Mouse (Mus musculus): ENCODE results near the gene Lrmda.

DNA sequence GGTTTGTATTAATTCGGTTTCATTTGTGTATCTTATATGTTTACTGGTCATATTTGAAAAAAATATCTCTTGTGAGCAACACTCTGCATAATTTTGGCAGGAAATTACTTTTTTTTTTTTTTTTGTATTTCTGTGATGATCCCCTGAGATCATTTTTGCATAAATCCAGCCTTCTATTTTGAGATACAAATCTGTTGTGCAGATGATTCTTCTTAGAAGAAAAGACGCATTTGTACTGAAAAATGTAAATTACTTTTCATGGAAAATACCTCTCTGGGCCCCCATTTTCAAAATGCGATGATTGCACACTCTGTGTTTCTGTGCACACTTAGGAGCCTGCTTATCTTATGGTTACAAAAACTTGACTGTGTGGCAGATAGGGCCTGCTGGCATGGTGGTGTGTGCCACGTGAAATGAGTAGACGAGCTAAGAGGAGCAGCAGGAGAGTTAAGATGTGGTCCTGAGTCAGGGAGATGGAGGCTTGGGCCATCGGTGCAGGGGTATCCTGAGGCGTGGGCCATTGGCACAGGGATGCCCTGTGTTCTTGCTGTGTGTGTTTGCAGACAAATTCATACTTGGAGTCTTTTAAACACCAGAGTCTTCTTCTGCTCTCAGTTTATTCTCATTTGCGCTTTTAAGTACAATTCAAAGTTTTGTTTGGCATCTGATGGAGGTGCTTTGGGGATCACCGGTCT, 353.3 kb downstream of the Lrmda start:
- TF ChIP-seq CTCF (IDR thresholded peaks at IDR 0.05; ENCODE audit: low read depth), result no peak
- TF ChIP-seq EP300 (IDR thresholded peaks at IDR 0.05; ENCODE audit: low read depth), result no peak

All from heart, postnatal 0 days (tissue).